Comparison of ENCODE assay signal across 8 mouse cellular contexts in the genomic region with DNA sequence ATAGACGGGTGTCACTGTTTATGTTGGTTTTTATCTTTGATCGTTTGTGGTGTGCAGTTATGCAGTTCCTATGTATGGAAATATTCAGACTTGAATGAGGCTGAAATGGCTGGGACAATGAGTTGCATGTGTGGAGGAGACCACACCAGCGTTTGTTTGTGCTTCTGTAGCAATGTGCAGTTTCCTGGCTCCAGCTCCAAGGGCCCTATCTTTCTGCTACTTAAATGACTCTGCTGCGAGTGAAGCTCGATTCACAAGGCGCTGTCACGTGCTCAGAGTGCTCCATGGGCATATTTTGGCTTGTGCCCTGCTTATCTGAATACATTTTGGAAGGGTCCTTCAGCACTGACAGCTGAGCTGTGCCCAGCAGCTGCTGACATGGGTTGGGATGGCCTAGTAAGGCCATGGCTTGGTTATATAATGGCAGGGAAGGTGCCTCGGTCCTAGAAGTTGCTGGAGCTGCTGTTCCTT. TPM values are rescaled to one million over a fixed set of nuclear protein-coding genes. Genes with fewer than 3 reads are reported as not detected.
A peak's percentile ranks its signal among the peaks of the same experiment; 100 is the strongest.
DNase-seq lines count a peak whose midpoint lies in the region; ATAC-seq lines count a peak whose summit lies in the region.

No protein-coding gene starts in this region.

- peak overlapping the region; percentile 81 for H3K4me2 ChIP-seq in forebrain, embryonic 13.5 days
- peak overlapping the region; percentile 12; the same call in 1 of the 2 replicates for H3K4me2 ChIP-seq in limb, embryonic 11.5 days (ENCODE audit: low read depth, severe bottlenecking)
- peak overlapping the region; percentile 76 for H3K4me2 ChIP-seq in midbrain, embryonic 12.5 days (replicated peaks)

- H3K27me3 ChIP-seq in forebrain, embryonic 13.5 days: no peaks in the 10 kb centered on the region
- H3K27me3 ChIP-seq in limb, embryonic 11.5 days (ENCODE audit: control insufficient read depth, insufficient read depth, low read length): no peaks in the 10 kb centered on the region
- no peaks in the 10 kb centered on the region; the same call in 1 of the 2 replicates for H3K27me3 ChIP-seq in midbrain, embryonic 12.5 days

- peaks cover 48% of the 10 kb centered on the region for H3K4me1 ChIP-seq in forebrain, embryonic 13.5 days
- peaks cover 26% of the 10 kb centered on the region for H3K4me1 ChIP-seq in limb, embryonic 11.5 days (ENCODE audit: control insufficient read depth, insufficient read depth, low read length)
- peaks cover 48% of the 10 kb centered on the region for H3K4me1 ChIP-seq in midbrain, embryonic 12.5 days

- 26% methylated on average over 8 of the region's 8 CpGs for WGBS in forebrain, embryonic 13.5 days
- WGBS in limb, embryonic 11.5 days: 42% methylated on average over 8 of the region's 8 CpGs
- WGBS in midbrain, embryonic 12.5 days: 48% methylated on average over 8 of the region's 8 CpGs

- no peaks in the 10 kb centered on the region for H3K9me3 ChIP-seq in forebrain, embryonic 13.5 days (replicated peaks)
- H3K9me3 ChIP-seq in limb, embryonic 11.5 days (ENCODE audit: control insufficient read depth, low read length): no peaks in the 10 kb centered on the region
- H3K9me3 ChIP-seq in midbrain, embryonic 12.5 days: no peaks in the 10 kb centered on the region

- ATAC-seq in forebrain, embryonic 13.5 days: no peak
- ATAC-seq in limb, embryonic 11.5 days (ENCODE audit: insufficient number of reproducible peaks, low FRiP score, low TSS enrichment, low read depth): no peak
- ATAC-seq in midbrain, embryonic 12.5 days (ENCODE audit: low FRiP score, low read depth): no peak
- no peak for ATAC-seq in granulocyte monocyte progenitor cell, adult 5-6 weeks (replicated peaks; ENCODE audit: poor library complexity, severe bottlenecking)

- peak overlapping the region; percentile 1; the same call in 1 of the 2 replicates for H3K4me3 ChIP-seq in forebrain, embryonic 13.5 days
- H3K4me3 ChIP-seq in limb, embryonic 11.5 days (ENCODE audit: low read depth, low read length): no peak overlapping the region
- no peak overlapping the region for H3K4me3 ChIP-seq in midbrain, embryonic 12.5 days

- H3K36me3 ChIP-seq in forebrain, embryonic 13.5 days (ENCODE audit: poor library complexity, severe bottlenecking): no peaks in the 10 kb centered on the region
- H3K36me3 ChIP-seq in limb, embryonic 11.5 days (ENCODE audit: control insufficient read depth, insufficient read depth, low read length): peaks cover 2% of the 10 kb centered on the region; the same call in 1 of the 2 replicates
- H3K36me3 ChIP-seq in midbrain, embryonic 12.5 days: 0 out of 2 replicates have a peak, but pooled peaks cover 5% of the 10 kb centered on the region

- DNase-seq in adrenal gland, adult 2 months: peak; percentile 77
- no peak for DNase-seq in adrenal gland, postnatal 4 days (ENCODE audit: low spot score in 2 of 2)
- DNase-seq in brain, adult 2 months (ENCODE audit: low read depth, low spot score): peak; percentile 78
- peak; percentile 54 for DNase-seq in heart, postnatal 25 days (ENCODE audit: low spot score)
- no peak for DNase-seq in limb, embryonic 11.5 days (ENCODE audit: low spot score)

- H3K27ac ChIP-seq in forebrain, embryonic 13.5 days: peak overlapping the region; percentile 44
- H3K27ac ChIP-seq in limb, embryonic 11.5 days (replicated peaks; ENCODE audit: low read depth, low read length): no peak overlapping the region
- H3K27ac ChIP-seq in midbrain, embryonic 12.5 days (replicated peaks): peak overlapping the region; percentile 52; the same call in 1 of the 2 replicates

- intact Hi-C loops in heart, postnatal 25 days (cut with DNase I): no loop called here

- peak overlapping the region; percentile 21; the same call in 1 of the 2 replicates for H3K9ac ChIP-seq in forebrain, embryonic 13.5 days
- H3K9ac ChIP-seq in limb, embryonic 11.5 days (ENCODE audit: low read length): no peak overlapping the region
- H3K9ac ChIP-seq in midbrain, embryonic 12.5 days (replicated peaks): no peak overlapping the region

RNA-seq across cellular contexts. Expression of gene Sik3, which starts 2.5 kb away (rescaled TPM):
- total RNA-seq in adrenal gland, adult 2 months (2021): 10 to 100 TPM; 49.2 to 87.3 TPM
- 17.2 and 30.2 TPM in 2 replicates for polyA plus RNA-seq in adrenal gland, adult 2 months (2012; rRNA removed)
- 10 to 100 TPM; 61.9 to 69.3 TPM for total RNA-seq in adrenal gland, postnatal 4 days (2021)
- 4.9 TPM in 2 replicates for polyA plus RNA-seq in forebrain, embryonic 13.5 days (2015; fragmentation: Nextera tagmentation; extraction: Ambion mirVana)
- 10 to 100 TPM; 65.6 to 67.2 TPM for total RNA-seq in heart, postnatal 25 days (2021)
- 10.6 and 10.8 TPM in 2 replicates for polyA plus RNA-seq in limb, embryonic 11.5 days (2014; fragmentation: Nextera tagmentation; extraction: Ambion mirVana)
- polyA plus RNA-seq in midbrain, embryonic 12.5 days (2016; fragmentation: Nextera tagmentation; extraction: Ambion mirVana): 11.8 and 12.6 TPM in 2 replicates
- total RNA-seq in granulocyte monocyte progenitor cell, adult 5-6 weeks (2014; fragmentation: Nextera tagmentation): 35.8 and 59.8 TPM in 2 replicates
- total RNA-seq in granulocyte monocyte progenitor cell, adult 5-6 weeks (2017): 12.7 and 16.5 TPM in 2 replicates

RNA-seq across cellular contexts. Expression of gene Pafah1b2, which starts 2.6 kb away (rescaled TPM):
- 100 to 1,000 TPM; 154 to 167 TPM for total RNA-seq in adrenal gland, adult 2 months (2021)
- polyA plus RNA-seq in adrenal gland, adult 2 months (2012; rRNA removed): 57.5 and 96.7 TPM in 2 replicates
- 100 to 1,000 TPM; 154 to 163 TPM for total RNA-seq in adrenal gland, postnatal 4 days (2021)
- polyA plus RNA-seq in forebrain, embryonic 13.5 days (2015; fragmentation: Nextera tagmentation; extraction: Ambion mirVana): 277 and 295 TPM in 2 replicates
- 10 to 100 TPM; 55.1 to 62.3 TPM for total RNA-seq in heart, postnatal 25 days (2021)
- polyA plus RNA-seq in limb, embryonic 11.5 days (2014; fragmentation: Nextera tagmentation; extraction: Ambion mirVana): 219 and 224 TPM in 2 replicates
- 291 and 326 TPM in 2 replicates for polyA plus RNA-seq in midbrain, embryonic 12.5 days (2016; fragmentation: Nextera tagmentation; extraction: Ambion mirVana)
- 30.6 and 32.3 TPM in 2 replicates for total RNA-seq in granulocyte monocyte progenitor cell, adult 5-6 weeks (2014; fragmentation: Nextera tagmentation)
- 88.9 and 95.7 TPM in 2 replicates for total RNA-seq in granulocyte monocyte progenitor cell, adult 5-6 weeks (2017)

Comparison
In these comparisons a context has a peak if more than half of its experiments do, and no peak if none do; other contexts are left out.
1. DNase-seq: peak in adrenal gland, adult 2 months (single experiment), brain, adult 2 months (single experiment) and heart, postnatal 25 days (single experiment); none in adrenal gland, postnatal 4 days (0 of 2) and limb, embryonic 11.5 days (single experiment).
2. H3K4me2 ChIP-seq: peak in every context shown above with its lines; median percentile 81 in forebrain, embryonic 13.5 days; 76 in midbrain, embryonic 12.5 days; 12 in limb, embryonic 11.5 days.